Mouse (Mus musculus): Measurements from ENCODE around the gene Gm7271.

Gm7271 gene

DNA sequence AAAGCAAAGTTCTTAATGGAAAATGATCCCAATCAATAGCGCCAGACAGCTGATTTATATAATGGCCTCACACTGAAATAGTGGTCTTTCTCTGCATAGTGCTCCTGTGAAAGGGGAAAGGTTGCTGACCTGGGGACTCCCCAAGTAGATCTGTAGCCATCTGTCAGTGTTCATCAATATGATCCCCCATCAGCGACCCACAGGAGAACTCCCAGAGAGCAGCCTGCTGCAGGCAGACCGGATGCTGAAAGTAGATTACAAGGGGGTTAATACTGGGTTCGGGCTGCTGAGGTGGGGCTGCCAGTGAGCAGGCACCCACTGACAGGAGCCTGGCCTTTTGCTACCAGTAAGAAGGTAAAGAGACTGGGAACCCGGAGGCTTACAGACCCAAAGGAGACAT lies at the start of gene Gm7271:
Gene Gm7271 (plus strand): TSS at position 230 of the 400 bp plus-strand sequence.
- DNase-seq (ENCODE audit: low spot score), result no peak

DNA sequence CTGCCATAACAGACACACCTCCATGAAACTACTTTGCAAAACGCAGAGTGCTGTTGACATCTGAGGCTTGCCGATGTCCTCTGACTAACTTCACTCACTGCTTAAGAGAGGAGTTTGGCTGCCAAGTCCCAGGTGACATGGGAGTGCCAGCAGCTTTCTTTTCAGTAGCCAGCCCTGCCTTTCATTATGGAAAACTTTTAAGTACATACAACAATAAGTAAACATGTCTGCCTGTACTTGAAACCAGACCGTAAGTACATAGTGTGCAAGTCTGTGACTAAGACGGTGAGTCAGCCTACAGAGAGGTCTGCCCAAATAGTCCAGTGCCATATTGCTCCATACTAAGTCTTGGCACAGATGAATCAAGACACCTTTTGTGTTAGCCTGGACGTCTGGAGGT lies 46.7 kb upstream of the Gm7271 start:
- no peak for DNase-seq (ENCODE audit: low spot score)

DNA sequence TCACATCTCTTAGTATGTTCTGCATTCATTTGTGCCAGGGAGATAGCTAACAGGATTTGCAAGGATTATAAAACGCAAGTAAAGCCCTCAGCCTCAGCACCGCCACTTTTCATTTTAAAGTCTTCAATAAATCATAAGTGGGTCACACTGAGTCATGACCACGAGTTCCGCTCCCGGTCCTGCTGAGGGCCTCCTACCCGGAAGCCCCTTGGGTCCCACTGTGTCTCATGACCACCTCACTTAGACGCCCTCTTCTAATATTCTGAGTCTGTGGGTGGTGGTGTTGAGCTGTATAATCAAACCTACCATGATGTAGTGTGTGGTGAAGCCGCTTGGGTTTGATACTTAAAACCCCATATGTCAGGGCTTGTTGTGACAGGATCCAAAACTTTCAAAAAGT lies 46.1 kb upstream of the Gm7271 start:
- no peak for DNase-seq (ENCODE audit: low spot score)

DNA sequence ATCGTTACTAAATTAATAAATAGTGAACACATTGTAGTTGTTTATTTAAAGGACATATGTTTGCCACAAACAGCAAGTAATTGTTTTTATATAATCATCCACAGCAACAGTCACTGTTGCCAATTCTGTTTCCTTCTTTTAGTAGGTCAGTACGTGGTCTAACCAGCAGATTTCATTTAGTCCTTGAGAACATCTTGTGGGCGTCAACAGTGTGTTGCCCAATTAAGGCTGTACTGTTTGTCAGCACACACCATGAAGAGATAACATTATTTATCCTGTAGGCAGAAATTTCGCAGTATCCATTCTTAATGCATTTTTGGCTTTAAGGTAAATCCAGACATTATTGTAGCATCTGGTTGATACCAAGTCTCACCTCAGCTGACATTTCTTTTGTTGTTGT lies 42.4 kb upstream of the Gm7271 start:
- DNase-seq (ENCODE audit: low spot score), result no peak

DNA sequence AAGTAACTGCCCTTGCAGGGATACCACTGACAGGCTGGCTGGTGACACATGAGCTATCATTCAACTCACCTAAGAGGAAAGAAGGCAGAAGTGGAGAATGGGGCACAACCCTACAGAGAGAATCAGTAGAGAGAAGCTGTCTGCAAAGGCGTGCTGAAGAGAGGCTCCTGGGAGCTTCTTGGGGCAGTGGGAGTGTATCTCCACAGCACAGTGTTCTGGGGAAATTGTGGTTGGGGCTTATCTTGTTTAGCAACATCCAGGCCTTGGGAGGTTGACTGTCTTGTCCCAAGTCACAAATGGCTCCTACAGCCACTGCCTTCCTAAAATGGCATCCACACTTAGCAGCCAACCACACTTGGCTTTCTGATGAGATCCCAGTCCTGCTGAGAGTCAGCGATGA lies 8.9 kb upstream of the Gm7271 start:
- DNase-seq (ENCODE audit: low spot score), result no peak

DNA sequence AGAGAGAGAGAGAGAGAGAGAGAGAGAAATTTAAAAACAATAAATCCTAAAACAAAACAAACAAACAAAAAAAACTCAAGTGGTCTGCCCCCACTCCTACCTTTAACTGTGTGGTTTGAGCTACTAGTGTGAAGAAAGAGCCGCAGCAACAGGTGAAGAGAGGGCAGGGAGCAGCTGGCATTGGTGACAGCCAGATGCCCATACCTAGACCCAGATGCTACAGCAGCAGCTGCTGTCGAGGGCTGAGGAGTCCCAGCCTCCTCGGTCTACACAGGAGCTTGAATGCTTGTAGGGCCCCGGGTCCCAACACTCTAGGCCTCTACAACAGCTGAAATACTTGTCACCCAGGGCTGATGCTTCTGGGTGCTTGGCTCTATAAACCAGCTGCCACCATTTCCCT lies 7.0 kb upstream of the Gm7271 start:
- no peak for DNase-seq (ENCODE audit: low spot score)

DNA sequence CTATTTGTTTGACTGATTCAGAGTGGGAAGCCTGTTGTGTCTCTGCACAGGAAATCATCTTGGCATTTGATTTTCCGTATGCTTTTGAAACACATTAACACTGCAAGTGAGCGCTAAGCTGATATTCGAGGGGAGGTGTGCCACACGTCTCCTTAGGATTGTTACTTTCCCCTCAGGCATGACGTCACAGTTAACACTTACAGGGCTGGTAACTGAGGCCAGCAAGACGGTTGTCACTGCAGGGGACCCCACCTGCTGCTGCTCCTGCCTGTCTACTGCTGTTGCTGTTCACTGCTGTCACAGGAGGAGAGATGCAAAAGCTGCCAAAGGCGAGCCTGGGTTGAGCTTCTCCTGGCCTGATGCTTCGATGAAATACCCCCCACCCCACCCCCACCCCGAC lies 6.1 kb upstream of the Gm7271 start:
- DNase-seq (ENCODE audit: low spot score), result no peak

DNA sequence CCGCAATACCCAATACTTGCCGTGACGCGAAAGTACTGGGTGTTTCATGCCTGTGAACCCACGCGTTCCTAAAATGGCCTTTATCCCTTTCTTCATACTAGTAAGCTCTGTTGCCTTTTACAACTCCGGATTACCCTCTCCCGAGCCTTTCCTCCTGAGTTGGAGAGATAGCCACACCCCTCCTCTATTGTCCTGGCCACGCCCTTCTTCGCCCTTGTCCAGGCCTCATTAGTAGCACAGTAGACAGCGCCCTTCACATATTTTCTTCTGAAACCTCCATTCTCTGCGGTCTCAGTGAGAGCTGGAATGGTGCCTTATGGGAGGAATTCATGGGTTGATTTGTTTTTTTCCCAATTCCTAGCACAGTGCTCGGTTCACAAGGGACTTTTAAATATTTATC lies 11.3 kb downstream of the Gm7271 start:
- DNase-seq (ENCODE audit: low spot score), result no peak

DNA sequence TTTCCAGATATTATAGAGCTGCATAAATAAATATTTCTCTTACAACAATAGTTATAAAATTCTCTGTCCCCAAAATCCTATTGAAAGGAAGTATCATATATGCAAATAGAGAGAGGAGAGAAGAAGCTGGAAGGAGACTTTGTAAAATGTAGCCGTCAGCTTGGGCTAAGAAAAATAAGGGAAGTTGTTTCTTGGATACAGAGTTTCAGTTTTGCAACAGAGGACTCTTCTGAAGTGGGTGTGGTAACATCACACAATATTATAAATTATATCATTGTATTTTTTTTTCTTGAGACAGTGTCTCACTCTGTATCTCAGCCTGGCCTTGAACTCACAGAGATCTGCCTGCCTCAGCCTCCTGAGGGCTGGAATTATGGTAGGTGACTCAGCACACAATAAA lies 38.6 kb downstream of the Gm7271 start:
- DNase-seq (ENCODE audit: low spot score), result no peak

DNA sequence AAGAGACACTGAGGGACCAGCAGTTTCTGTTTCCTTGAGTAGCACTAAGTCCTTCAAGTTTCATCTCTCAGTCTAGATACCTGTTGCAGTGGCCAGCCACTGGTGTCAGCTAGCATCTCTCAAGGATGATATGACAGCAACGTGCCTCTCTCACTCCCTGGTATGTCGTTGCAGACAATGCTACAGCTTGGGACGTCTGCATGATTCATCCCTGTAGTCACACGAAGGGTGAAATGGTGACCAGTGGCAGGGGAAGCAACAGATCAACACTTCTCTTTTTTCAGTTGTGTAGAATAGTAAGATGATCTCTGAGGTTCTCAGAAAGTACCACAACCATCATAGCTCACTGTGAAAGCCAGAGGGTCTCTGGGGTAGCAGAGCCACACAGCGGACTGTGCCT lies 40.8 kb downstream of the Gm7271 start:
- DNase-seq (ENCODE audit: low spot score), result no peak

DNA sequence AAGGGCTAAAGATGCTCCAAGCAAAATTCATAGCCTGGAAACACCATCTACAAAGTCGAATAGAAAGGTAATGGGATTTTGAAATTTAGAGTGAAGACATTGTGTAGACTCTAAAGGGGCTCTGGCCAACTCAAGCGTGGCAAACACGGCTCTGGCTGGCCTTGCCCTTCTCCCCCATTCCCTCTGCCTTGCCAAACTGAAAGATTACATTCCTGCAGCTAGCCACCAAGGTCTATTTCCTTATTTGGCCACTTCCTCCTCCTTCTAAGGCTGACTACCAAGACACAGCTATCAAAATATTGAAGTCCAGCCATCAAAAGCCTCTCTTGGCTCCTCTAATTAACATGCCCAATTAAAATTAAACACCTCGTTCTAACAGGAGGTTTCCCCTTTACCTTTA lies 41.2 kb downstream of the Gm7271 start:
- no peak for DNase-seq (ENCODE audit: low spot score)

DNA sequence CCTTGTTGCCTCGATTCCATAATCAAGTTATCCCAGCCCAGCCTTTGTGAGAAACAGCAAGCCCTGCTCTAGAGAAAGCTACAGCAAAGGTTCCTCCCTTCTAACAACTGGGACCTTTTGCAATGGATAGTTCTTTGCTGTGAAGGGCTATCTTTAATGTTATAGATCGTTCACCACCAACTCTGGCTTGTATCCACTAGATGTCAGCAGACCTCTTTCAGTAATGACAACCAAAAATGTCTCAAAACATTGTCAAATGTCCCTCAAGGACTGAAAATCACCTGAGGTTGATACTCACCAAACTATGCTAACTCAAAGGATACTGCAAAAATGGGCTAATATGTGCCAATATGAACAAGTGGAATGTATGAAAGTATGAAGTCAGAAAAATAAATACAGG lies 42.0 kb downstream of the Gm7271 start:
- no peak for DNase-seq (ENCODE audit: low spot score)

DNA sequence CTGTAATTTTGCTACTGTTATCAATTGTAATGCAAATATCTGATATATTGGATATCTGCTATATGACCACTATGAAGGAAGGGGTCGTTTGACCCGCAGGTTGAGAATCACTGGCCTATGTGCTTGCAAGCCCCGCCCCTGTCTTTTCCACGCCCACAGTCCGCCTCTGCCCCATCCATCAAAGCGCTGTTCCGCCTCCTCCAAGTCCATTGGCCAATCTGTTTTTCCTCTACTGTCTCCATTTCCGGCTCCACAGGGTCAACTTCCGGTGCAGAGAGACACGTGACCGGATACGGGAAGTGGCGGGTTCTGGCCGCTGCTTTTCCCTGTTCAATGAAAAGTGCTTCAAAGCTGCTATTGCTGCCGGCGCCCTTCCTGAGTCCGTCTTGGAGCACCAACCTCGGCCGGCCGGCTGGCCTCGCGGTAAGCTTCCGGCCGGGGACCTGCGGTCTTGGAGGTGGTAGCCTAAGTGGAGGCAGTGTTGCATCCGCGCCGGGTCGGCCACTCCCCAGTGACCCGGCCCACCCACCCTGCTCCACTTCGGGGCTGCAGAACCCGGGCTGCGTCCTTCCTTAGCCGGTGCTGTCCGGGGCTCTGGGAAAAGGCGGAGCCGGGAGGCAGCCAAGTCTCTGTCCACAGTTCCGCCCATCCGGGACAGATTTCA lies 45.3 kb downstream of the Gm7271 start, which contains the start of gene Exoc1:
Gene Exoc1 (plus strand): TSS at position 272 of the 664 bp plus-strand sequence.
- DNase-seq (ENCODE audit: low spot score), result peak; percentile 96

DNA sequence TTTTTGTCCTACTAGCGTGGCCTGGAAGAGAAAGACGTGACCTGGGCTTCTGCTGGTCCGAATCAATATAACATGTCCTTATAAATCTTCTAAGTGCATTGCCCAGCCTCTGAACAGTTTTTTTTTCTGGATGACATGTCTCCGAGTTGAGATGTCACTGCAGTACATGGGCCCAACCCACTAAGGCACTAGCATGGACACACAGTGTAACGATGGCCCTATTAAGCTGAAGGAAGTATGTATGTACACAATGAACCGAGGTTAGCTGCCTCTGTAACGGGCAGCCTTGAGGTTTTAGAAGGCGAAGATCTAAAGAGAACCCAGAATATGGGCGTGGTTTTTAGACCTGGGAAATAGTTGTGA lies 45.8 kb downstream of the Gm7271 start:
- no peak for DNase-seq (ENCODE audit: low spot score)

DNA sequence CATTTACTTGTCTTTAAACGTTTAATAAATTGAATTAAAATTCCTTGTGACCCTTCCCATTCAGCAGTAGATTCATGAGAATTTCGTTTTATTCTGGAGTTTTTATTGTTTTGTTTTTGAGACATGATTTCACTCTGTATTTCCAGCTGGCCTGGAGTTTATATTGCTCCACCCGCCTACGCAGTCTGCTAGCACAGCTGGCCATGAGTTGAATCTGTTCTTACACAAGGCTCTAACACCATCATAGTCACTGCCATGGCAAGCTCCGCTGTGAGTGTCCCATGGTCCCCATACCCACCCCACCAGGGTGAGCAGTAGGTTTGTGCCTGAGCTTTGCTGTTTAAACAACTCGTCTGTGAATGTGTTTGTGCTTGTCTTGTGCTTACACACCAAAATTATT lies 49.3 kb downstream of the Gm7271 start:
- no peak for DNase-seq (ENCODE audit: low spot score)

DNA sequence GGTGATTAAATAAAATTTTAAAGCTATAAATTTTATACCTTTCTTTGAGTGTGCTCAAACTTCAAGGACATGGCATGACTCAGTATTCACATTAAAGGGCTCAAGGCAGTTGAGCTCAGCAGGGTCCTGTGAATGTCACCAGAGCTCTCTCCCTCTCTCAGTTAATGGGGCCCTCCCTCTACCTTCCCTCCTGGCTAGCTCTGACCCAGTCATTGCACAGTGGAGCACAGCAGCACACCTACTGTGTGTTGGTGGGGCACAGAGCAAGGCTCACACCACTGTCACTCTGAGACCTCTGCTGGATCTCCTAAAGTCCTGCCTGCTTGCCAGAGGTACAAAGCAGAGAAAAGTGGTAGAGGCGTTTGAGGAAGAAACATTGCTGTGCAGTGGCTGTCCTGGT lies 52.4 kb downstream of the Gm7271 start:
- DNase-seq (ENCODE audit: low spot score), result no peak

DNA sequence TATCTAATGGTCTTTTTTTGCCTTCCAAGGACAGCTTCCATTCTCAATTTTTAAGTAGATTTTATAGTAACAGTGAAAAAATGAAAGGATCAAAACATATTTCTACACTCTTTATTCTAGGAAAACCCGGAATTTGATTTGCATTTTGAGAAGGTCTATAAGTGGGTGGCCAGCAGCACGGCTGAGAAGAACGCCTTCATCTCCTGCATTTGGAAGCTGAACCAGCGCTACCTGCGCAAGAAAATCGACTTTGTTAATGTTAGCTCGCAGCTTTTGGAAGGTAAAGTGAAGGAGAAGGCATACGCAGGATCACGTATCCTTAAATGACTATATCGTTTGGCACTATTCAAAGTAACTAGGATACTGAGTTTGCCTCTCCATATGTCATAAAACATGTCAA lies 53.7 kb downstream of the Gm7271 start:
- DNase-seq (ENCODE audit: low spot score), result no peak

DNA sequence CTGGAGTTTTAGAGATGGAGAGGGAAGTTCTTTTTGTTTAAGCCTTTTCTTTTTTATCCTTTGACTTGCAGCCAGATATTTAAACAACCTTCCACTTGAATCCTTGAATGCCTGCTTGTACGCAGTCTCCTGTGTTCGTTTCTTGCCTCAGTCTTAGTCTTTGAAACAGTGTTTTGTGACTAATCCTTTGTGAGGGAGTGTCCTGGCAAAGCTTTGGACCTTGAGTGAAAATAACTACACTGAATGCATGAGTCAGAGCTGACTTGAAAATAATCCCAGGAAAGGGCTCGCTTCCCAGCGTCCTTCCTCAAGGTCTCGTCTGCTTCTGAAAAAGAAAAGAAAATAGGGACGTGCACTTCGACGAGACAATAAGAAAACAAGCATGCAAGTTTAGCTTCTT lies 56.3 kb downstream of the Gm7271 start:
- DNase-seq (ENCODE audit: low spot score), result peak; percentile 9

DNA sequence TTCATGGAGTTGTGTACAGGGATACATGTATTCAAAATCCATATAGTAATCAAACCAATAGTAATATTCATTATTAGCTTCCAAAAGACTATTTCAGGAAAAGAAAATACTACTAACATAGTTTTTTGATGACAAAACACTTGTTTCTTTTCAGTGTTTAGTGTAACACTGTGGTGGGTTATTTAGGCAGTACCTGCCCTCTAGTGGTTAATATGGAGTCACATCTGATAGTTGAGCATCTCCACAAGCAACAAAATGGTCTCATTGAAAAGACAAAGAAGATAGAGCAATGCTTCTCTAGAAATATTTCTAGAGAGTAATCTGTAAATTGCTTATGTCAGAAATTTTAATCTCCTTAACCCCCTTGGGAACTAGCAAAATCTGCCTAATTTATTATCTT lies 57.0 kb downstream of the Gm7271 start:
- no peak for DNase-seq (ENCODE audit: low spot score)

DNA sequence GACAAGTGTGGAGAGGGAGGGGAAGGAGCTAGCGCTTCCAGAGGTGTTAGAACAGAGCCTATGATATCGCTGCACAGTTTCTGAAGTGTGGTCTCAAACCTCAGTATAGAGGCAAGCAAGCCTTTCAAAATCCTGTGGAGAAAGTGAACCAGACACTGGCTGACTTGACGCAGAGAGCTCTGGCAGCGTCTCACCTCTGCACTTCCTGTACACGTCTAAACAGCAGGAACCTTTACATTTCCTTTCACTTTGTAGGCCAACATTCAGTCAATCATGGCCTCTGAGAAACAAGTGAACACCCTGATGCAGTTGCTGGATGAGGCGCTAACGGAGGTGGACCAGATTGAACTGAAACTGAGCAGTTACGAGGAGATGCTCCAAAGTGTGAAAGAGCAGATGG lies 59.4 kb downstream of the Gm7271 start:
- DNase-seq (ENCODE audit: low spot score), result no peak

DNA sequence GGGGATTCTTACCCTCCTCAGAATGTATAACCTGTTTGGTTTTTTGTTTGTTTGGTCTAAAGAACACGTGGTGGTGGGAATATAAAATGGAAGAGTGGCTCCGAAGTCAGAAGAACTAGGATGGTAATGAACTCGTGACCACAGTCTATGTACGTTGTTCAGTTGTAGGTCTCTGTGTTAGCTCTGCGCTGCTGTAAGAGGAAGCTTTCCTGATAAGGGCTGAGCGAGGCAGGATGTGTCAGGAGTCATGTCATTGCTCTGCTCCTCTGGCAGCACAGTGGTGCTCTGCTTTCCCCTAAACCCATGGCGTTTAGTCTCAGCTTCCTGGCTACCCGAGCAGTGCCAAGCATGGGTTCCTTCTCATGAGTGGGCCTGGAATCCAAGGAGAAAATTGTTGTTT lies 66.6 kb downstream of the Gm7271 start:
- DNase-seq (ENCODE audit: low spot score), result no peak

DNA sequence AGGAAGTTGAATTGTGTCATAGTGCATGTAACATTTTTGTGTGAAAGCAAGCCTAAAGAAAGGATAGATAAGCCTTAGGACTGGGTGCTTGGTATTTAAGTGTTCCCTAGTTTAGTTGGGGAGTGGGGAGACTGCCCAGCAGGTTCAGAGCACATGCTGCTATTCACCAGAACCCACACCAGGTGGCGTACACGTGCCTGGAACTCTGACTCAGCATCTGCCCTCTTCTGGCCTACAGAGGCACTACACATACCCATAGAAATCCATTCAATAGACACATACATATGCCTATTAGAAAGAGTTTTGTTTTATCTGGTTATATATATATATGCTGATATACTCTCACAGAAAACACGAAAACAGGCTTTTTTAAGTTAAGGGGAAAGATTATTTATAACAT lies 81.5 kb downstream of the Gm7271 start:
- peak; percentile 69 for DNase-seq (ENCODE audit: low spot score)
